Mouse (Mus musculus): ENCODE results near the gene Katna1. TPM values are rescaled to one million over a fixed set of nuclear protein-coding genes. Genes with fewer than 3 reads are reported as not detected.

The Katna1 gene
- polyA plus RNA-seq, 1 experiment from 2014 or later = 69.1 TPM

DNA sequence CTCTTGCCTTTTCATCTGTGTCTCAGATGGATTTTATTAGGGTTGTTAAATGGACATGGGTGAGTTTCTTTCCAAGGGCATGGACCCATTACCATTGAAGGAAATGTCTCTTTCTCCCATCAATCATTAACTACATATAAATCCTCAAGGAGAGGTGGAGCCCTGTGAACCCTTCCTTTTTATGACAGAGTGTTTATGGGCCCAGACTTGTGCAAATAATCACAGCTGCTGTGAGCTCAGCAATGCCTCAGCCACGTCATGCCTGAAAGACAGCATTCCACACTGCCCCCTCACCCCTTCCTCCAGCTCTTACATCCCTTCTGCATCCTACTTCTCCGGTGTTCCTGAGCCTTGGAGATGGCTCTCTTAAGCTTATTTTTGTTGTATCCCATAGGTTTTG lies 61.5 kb downstream of the Katna1 start:
- WGBS = 44% methylated on average over 2 of the region's 2 CpGs
- Histone ChIP-seq H3K9me3 (no peaks in the 10 kb centered on the region), H3K27me3 (ENCODE audit: poor library complexity, severe bottlenecking) (no peaks in the 10 kb centered on the region), H3K36me3 (replicated peaks) (peaks cover 25% of the 10 kb centered on the region), H3K27ac (no peak overlapping the region), H3K4me1 (peaks cover 7% of the 10 kb centered on the region; the same call in 1 of the 2 replicates), H3K4me3 (no peak overlapping the region)
- no peak for DNase-seq (ENCODE audit: extremely low spot score, low spot score)

DNA sequence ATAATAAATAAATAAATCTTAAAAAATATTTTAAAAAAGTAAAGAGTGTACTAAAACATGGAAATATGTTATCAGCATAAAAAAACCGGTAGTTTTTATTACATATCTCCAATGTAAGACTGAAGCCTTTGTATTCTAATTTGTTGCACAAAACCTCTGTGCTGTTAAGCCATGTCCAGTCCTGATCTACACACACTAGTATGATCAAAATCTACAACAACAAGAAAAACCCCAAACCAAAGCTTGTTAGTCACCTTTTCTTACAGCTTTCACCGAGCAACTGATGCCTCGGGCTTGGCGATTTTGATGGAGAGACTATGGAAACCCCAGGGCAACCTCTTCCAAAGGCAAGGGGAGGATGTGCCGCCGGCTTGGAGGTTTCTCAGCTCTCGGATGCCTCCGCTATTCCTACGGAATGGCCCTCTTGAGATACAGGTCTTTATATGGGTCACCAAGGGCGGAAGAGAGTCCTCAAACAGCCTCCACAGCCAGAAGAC lies 66.5 kb downstream of the Katna1 start:
- Histone ChIP-seq H3K36me3 (replicated peaks) (peaks cover 40% of the 10 kb centered on the region), H3K27me3 (ENCODE audit: poor library complexity, severe bottlenecking) (no peaks in the 10 kb centered on the region), H3K27ac (peak overlapping the region; percentile 94), H3K4me1 (peaks cover 18% of the 10 kb centered on the region), H3K9me3 (no peaks in the 10 kb centered on the region), H3K4me3 (peak overlapping the region; percentile 87)
- WGBS = under 1% methylated on average over 10 of the region's 10 CpGs
- DNase-seq (ENCODE audit: extremely low spot score, low spot score) = no peak

DNA sequence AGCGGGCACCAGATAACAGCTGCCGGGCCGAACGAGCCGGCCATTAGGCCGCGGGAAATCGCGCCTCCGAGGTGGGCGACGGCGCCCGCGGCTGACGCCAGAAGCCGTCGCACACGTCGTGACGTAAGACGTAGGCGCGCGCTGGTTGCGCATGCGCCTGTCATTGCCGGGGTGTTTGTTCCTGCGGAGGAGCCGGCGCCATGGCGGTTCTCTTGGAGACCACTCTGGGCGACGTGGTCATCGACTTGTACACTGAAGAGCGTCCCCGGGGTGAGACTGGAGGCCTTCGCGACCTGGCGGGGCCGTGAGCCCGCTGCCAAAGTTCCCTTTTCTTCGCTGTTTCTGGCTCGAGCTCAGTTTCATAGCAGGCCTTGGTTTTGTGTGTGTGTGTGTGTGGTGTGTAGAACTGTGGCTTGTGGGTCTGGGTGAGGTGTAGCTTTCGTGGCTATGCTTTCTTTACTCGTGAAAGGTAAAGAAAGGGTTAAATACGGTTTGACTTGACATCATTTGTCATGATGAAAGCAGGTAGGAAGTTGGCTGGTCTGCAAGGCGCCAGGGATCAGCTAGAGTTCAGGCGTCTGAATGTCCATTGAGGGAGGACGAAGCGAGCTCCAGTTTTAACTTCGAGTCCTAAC lies 67.1 kb downstream of the Katna1 start, which contains the start of the genes Ginm1 and Ppil4:
Gene Ginm1, minus strand, starts transcription at position 74 of the 635 bp plus-strand sequence.
Gene Ppil4, plus strand, starts transcription at position 141 of the 635 bp plus-strand sequence.
- H3K4me1 ChIP-seq = peaks cover 18% of the 10 kb centered on the region
- peak within 1 kb of the TSS; percentile 87 for H3K4me3 ChIP-seq
- WGBS = 1% methylated on average over 52 of the region's 52 CpGs
- peaks cover 46% of the 10 kb centered on the region for H3K36me3 ChIP-seq (replicated peaks)
- peak; percentile 85 for DNase-seq (ENCODE audit: extremely low spot score, low spot score)
- H3K27ac ChIP-seq = peak within 1 kb of the TSS; percentile 94
- H3K27me3 ChIP-seq (ENCODE audit: poor library complexity, severe bottlenecking) = no peaks in the 10 kb centered on the region
- no peaks in the 10 kb centered on the region for H3K9me3 ChIP-seq

DNA sequence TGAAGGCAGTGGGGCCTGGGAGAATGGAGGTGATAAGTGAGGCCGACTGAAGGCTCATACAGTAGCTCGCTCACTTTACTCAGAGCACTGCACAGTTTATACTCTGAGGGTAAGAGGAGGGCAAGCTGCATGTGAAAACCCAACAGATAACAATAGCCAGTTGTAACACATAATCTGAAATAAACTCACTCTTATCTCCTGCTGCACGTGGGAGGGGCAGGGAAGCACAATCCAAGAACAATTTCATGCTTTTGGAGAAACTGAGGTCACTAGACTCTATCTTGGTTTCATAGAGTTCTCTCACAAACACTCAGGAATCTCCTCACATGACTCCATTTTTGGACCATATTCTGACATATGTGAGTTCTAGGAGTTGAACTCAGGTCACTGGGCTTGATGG lies 75.5 kb downstream of the Katna1 start:
- Histone ChIP-seq H3K27me3 (ENCODE audit: poor library complexity, severe bottlenecking) (no peaks in the 10 kb centered on the region), H3K27ac (no peak overlapping the region), H3K4me3 (no peak overlapping the region), H3K9me3 (no peaks in the 10 kb centered on the region), H3K4me1 (no peaks in the 10 kb centered on the region), H3K36me3 (replicated peaks) (peaks cover 99% of the 10 kb centered on the region)
- 94% methylated on average over 3 of the region's 3 CpGs for WGBS
- no peak for DNase-seq (ENCODE audit: extremely low spot score, low spot score)

DNA sequence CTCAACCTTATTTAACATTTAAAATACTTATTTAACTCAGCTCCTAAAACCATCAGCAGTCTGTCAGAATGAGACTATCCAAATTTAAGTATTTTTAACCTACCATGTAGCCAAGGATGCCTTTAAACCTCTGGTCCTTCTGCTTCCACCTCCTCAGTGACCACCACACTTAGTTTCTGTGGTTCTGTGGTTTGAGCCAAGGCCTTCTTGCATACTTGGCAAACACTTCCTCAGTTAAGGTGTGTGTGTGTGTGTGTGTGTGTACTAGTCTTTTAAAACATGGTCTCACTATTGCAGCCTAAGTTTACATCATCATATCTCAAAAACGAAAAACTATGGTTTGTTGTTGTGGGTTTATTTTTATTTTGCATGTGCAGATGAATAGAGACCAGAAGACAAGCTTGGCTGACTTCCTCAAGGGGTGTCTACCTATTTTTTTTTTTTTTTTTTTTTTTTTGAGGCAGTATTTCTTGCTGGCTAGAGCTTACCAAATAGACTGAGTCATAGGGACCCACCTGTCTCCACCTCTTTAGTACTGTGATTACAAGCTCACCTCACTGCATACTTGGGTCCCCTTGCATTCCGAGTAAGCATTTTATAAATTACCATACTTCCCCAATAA lies 76.8 kb downstream of the Katna1 start:
- Histone ChIP-seq H3K9me3 (no peaks in the 10 kb centered on the region), H3K36me3 (replicated peaks) (peaks cover 99% of the 10 kb centered on the region), H3K27me3 (ENCODE audit: poor library complexity, severe bottlenecking) (no peaks in the 10 kb centered on the region), H3K4me1 (no peaks in the 10 kb centered on the region), H3K4me3 (no peak overlapping the region), H3K27ac (no peak overlapping the region)
- DNase-seq (ENCODE audit: extremely low spot score, low spot score) = no peak
- WGBS = 89% methylated on average over 2 of the region's 2 CpGs

DNA sequence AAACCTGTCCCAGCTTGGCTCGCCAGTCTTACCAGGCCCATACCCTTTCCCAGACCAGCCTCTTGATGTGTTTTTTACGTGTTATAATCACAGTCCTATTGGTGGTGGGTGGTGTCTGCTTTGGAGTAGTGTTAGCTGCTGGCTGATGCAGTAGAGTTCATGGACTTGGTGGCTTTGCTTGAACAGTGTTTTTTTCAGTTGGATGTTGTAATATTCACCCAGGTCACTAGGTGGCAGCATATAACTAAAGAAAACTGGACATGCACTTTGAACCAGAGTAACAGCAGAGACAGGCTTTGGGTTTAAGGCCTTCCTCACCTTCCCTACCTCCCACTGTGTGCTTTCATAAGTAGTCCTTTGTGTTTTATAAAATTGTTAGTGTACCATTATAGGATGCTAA lies 84.1 kb downstream of the Katna1 start:
- no peak overlapping the region for H3K27ac ChIP-seq
- peaks cover 90% of the 10 kb centered on the region for H3K36me3 ChIP-seq (replicated peaks)
- DNase-seq (ENCODE audit: extremely low spot score, low spot score) = peak; percentile 30
- H3K4me1 ChIP-seq = no peaks in the 10 kb centered on the region
- H3K4me3 ChIP-seq = no peak overlapping the region
- H3K9me3 ChIP-seq = no peaks in the 10 kb centered on the region
- WGBS = 50% methylated on average over 2 of the region's 2 CpGs
- no peaks in the 10 kb centered on the region for H3K27me3 ChIP-seq (ENCODE audit: poor library complexity, severe bottlenecking)

Other genes with a start within 250 kb of the Katna1 start
- gene Lrp11, start 136.2 kb upstream of the Katna1 start, polyA plus RNA-seq (2016; fragmentation: Nextera tagmentation; extraction: Ambion mirVana) = 6.9 and 7.4 TPM in 2 replicates
- gene Nup43, start 58.5 kb upstream of the Katna1 start, polyA plus RNA-seq (2016; fragmentation: Nextera tagmentation; extraction: Ambion mirVana) = 93.1 and 93.6 TPM in 2 replicates
- 125 and 134 TPM in 2 replicates for gene Pcmt1, start 44.9 kb upstream of the Katna1 start, polyA plus RNA-seq (2016; fragmentation: Nextera tagmentation; extraction: Ambion mirVana)
- 7.7 and 8.0 TPM in 2 replicates for gene Lats1, start 44.8 kb upstream of the Katna1 start, polyA plus RNA-seq (2016; fragmentation: Nextera tagmentation; extraction: Ambion mirVana)
- 50.1 and 53.0 TPM in 2 replicates for gene Ginm1, start 66.8 kb downstream of the Katna1 start, polyA plus RNA-seq (2016; fragmentation: Nextera tagmentation; extraction: Ambion mirVana)
- 43.4 and 44.9 TPM in 2 replicates for gene Ppil4, start 66.9 kb downstream of the Katna1 start, polyA plus RNA-seq (2016; fragmentation: Nextera tagmentation; extraction: Ambion mirVana)
- 0.11 TPM in 1 of 2 replicates, not detected in the other for gene Zc3h12d, start 106.5 kb downstream of the Katna1 start, polyA plus RNA-seq (2016; fragmentation: Nextera tagmentation; extraction: Ambion mirVana)
- 14.7 and 15.2 TPM in 2 replicates for gene Tab2, start 230.2 kb downstream of the Katna1 start, polyA plus RNA-seq (2016; fragmentation: Nextera tagmentation; extraction: Ambion mirVana)

Measured in forebrain, embryonic 10.5 days (tissue).